Mouse (Mus musculus): Measurements from ENCODE around the gene Ak5. TPM values are rescaled to one million over a fixed set of nuclear protein-coding genes. Genes with fewer than 3 reads are reported as not detected.
A peak's percentile ranks its signal among the peaks of the same experiment; 100 is the strongest.

The Ak5 gene
- polyA plus RNA-seq, 1 experiment from 2014 or later: 0.93 TPM

DNA sequence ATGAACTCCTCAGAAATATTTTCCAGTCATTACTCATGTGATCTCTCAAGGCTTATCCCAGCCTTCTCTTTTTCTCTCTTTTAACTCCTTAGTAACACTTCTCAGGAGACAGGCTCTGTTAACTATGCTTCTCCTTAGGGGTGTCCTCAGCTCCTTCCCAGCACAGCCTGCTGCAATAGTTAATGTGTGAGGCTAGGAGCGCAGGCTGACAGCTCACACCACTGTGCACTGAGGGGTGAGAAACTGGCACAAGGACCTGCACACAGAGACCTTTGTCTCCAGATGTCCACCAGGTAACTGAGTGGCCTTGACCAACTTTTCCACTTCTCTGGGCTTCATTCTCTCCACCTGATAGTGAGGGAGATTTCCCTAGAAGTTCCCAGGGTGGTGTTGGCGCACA lies 170.3 kb downstream of the Ak5 start:
- Histone ChIP-seq H3K27me3 (ENCODE audit: control insufficient read depth, insufficient read depth, low read length) (peaks cover 3% of the 10 kb centered on the region; the same call in 1 of the 2 replicates), H3K36me3 (ENCODE audit: control insufficient read depth, insufficient read depth, low read length) (no peaks in the 10 kb centered on the region), H3K9me3 (ENCODE audit: control insufficient read depth, low read length) (no peaks in the 10 kb centered on the region), H3K4me3 (ENCODE audit: control insufficient read depth in 1 of 2, insufficient read depth in 1 of 2, low read depth in 1 of 2, low read length in 2 of 2) (no peak overlapping the region), H3K27ac (replicated peaks in 1 of 2; ENCODE audit: control insufficient read depth in 1 of 2, insufficient read depth in 1 of 2, low read depth in 2 of 2, low read length in 2 of 2) (no peak overlapping the region), H3K9ac (ENCODE audit: low read length) (no peak overlapping the region), H3K4me2 (ENCODE audit: low read length) (no peak overlapping the region), H3K4me1 (ENCODE audit: control insufficient read depth in 2 of 2, insufficient read depth in 2 of 2, low read length in 2 of 2) (peaks cover 16 to 23% of the 10 kb centered on the region in 2 experiments)
- 81% methylated on average over 2 of the region's 2 CpGs for WGBS
- no peak for ATAC-seq (ENCODE audit: insufficient number of reproducible peaks, insufficient read depth, low FRiP score, low read depth)

DNA sequence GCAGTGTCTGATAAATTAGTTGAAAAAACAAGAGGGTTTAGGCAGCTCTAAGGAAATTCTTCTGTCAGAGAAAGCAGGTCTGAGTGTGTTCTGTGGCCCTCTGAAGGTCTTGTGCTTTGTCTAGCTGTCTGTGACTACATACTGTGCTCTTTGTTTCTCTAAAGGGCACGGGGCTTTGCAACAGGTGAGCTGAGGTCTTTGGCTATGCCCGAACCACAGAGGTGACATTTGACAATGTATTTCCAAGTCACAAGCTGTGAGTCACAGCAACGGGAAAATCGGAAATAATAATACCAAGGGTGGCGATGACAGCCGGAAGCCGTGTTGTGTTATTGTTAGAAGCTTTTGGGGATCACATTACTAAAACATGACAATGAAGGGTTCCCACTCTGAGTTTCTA lies 171.1 kb downstream of the Ak5 start:
- no peaks in the 10 kb centered on the region for H3K9me3 ChIP-seq (ENCODE audit: control insufficient read depth, low read length)
- H3K36me3 ChIP-seq (ENCODE audit: control insufficient read depth, insufficient read depth, low read length): no peaks in the 10 kb centered on the region
- peaks cover 21 to 23% of the 10 kb centered on the region in 2 experiments for H3K4me1 ChIP-seq (ENCODE audit: control insufficient read depth in 2 of 2, insufficient read depth in 2 of 2, low read length in 2 of 2)
- H3K4me2 ChIP-seq (ENCODE audit: low read length): no peak overlapping the region
- no peak overlapping the region for H3K27ac ChIP-seq (replicated peaks in 1 of 2; ENCODE audit: control insufficient read depth in 1 of 2, insufficient read depth in 1 of 2, low read depth in 2 of 2, low read length in 2 of 2)
- no peak overlapping the region for H3K4me3 ChIP-seq (ENCODE audit: control insufficient read depth in 1 of 2, insufficient read depth in 1 of 2, low read depth in 1 of 2, low read length in 2 of 2)
- H3K27me3 ChIP-seq (ENCODE audit: control insufficient read depth, insufficient read depth, low read length): peaks cover 3% of the 10 kb centered on the region; the same call in 1 of the 2 replicates
- H3K9ac ChIP-seq (ENCODE audit: low read length): no peak overlapping the region
- WGBS: 61% methylated on average over 7 of the region's 7 CpGs
- ATAC-seq (ENCODE audit: insufficient number of reproducible peaks, insufficient read depth, low FRiP score, low read depth): no peak

DNA sequence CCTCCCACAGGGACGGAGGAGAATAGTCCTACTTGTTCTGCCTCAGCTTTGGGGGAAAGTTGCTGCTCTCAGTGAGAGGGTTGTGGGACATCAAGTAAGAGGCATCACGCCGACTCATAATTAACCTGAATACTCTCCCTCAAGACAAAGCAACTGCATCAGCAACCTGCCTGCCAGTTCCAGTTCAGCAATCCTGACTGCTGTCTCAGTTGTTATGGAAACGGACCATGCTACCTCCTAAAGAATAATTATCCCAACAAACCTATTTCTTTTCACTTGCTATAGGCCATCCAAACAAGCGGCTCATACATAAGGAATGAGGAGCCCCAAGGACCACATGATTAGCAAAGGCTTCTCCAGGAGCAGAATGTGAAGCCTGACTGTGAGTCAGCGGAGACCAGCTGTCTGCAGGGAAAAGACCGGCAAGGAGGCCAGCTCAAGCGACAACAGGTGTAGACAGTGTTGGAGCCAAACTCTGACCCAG lies 172.7 kb downstream of the Ak5 start:
- ATAC-seq (ENCODE audit: insufficient number of reproducible peaks, insufficient read depth, low FRiP score, low read depth): no peak

DNA sequence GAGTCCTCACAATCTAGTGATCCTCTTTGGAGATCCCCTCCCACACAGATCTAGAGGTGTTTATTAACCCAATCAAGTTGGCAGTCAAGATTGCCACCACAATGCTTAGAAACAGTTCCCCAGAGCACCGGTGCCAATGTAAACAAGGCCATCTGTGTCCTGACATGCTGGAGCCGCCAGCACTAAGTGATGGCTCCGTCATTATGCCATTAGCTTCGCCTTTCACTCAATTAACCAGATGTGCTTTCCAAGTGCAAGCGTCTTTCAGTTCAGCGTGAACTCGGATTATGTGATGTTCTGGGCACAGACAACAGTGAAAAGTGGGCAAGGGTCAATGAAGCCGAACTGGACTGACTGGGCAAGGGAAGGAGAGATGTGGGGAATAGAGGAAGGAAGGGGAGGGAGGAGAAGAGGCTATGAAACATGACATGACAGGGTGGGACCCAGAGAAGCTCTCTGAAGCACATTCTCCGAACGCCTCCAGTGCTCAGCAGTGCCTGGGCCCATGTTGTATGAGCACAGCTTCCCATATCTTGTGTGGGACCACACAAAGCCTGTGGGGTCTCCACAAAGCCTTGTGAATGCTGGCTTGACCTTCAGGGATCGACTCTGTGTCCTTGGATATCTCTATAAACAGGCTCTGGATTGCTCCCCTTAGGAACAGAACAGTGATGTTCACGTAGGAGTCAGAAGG lies 173.3 kb downstream of the Ak5 start:
- H3K4me1 ChIP-seq (ENCODE audit: control insufficient read depth in 2 of 2, insufficient read depth in 2 of 2, low read length in 2 of 2): peaks cover 21 to 23% of the 10 kb centered on the region in 2 experiments
- 47% methylated on average over 12 of the region's 12 CpGs for WGBS
- no peak for ATAC-seq (ENCODE audit: insufficient number of reproducible peaks, insufficient read depth, low FRiP score, low read depth)

More for the DNA sequence above, 172.7 kb downstream of the Ak5 start:
- H3K27ac ChIP-seq (replicated peaks in 1 of 2; ENCODE audit: control insufficient read depth in 1 of 2, insufficient read depth in 1 of 2, low read depth in 2 of 2, low read length in 2 of 2): no peak overlapping the region
- H3K4me1 ChIP-seq (ENCODE audit: control insufficient read depth in 2 of 2, insufficient read depth in 2 of 2, low read length in 2 of 2): peaks cover 21 to 23% of the 10 kb centered on the region in 2 experiments
- H3K9ac ChIP-seq (ENCODE audit: low read length): no peak overlapping the region
- H3K27me3 ChIP-seq (ENCODE audit: control insufficient read depth, insufficient read depth, low read length): peaks cover 3% of the 10 kb centered on the region; the same call in 1 of the 2 replicates
- H3K4me2 ChIP-seq (ENCODE audit: low read length): no peak overlapping the region
- H3K4me3 ChIP-seq (ENCODE audit: control insufficient read depth in 1 of 2, insufficient read depth in 1 of 2, low read depth in 1 of 2, low read length in 2 of 2): no peak overlapping the region
- H3K9me3 ChIP-seq (ENCODE audit: control insufficient read depth, low read length): no peaks in the 10 kb centered on the region
- no peaks in the 10 kb centered on the region for H3K36me3 ChIP-seq (ENCODE audit: control insufficient read depth, insufficient read depth, low read length)
- 81% methylated on average over 8 of the region's 8 CpGs for WGBS

DNA sequence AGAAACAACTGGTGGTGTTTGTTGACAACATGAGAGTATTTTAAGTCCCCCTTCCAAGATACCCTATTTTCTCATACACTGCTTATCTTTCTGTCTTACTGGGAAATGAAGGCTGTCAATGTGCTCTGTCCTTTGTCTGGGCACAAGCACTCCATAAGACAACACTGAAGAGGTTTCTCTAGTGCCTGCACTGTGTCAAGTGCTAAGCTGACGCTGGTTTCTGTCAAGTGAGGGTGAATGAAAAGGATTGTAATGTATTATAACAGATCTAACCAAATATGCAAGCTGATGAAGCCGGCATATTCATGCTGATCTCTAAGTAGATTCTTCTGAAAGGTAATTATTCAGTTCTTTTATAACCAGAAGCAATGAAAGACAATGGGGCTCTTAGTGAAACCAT lies 174.3 kb downstream of the Ak5 start:
- Histone ChIP-seq H3K27ac (replicated peaks in 1 of 2; ENCODE audit: control insufficient read depth in 1 of 2, insufficient read depth in 1 of 2, low read depth in 2 of 2, low read length in 2 of 2) (no peak overlapping the region), H3K4me2 (ENCODE audit: low read length) (peak overlapping the region; percentile 17), H3K36me3 (ENCODE audit: control insufficient read depth, insufficient read depth, low read length) (no peaks in the 10 kb centered on the region), H3K4me1 (ENCODE audit: control insufficient read depth in 2 of 2, insufficient read depth in 2 of 2, low read length in 2 of 2) (peaks cover 23 to 26% of the 10 kb centered on the region in 2 experiments), H3K27me3 (ENCODE audit: control insufficient read depth, insufficient read depth, low read length) (peaks cover 3% of the 10 kb centered on the region; the same call in 1 of the 2 replicates), H3K4me3 (ENCODE audit: control insufficient read depth in 1 of 2, insufficient read depth in 1 of 2, low read depth in 1 of 2, low read length in 2 of 2) (no peak overlapping the region), H3K9me3 (ENCODE audit: control insufficient read depth, low read length) (no peaks in the 10 kb centered on the region), H3K9ac (ENCODE audit: low read length) (no peak overlapping the region)
- ATAC-seq (ENCODE audit: insufficient number of reproducible peaks, insufficient read depth, low FRiP score, low read depth): peak; percentile 57; the same call in 1 of the 2 replicates
- WGBS: 11% methylated on average over 2 of the region's 2 CpGs

More for the DNA sequence above, 173.3 kb downstream of the Ak5 start:
- no peak overlapping the region for H3K9ac ChIP-seq (ENCODE audit: low read length)
- no peak overlapping the region for H3K4me3 ChIP-seq (ENCODE audit: control insufficient read depth in 1 of 2, insufficient read depth in 1 of 2, low read depth in 1 of 2, low read length in 2 of 2)
- no peak overlapping the region for H3K4me2 ChIP-seq (ENCODE audit: low read length)
- no peak overlapping the region for H3K27ac ChIP-seq (replicated peaks in 1 of 2; ENCODE audit: control insufficient read depth in 1 of 2, insufficient read depth in 1 of 2, low read depth in 2 of 2, low read length in 2 of 2)
- H3K36me3 ChIP-seq (ENCODE audit: control insufficient read depth, insufficient read depth, low read length): no peaks in the 10 kb centered on the region
- H3K27me3 ChIP-seq (ENCODE audit: control insufficient read depth, insufficient read depth, low read length): peaks cover 3% of the 10 kb centered on the region; the same call in 1 of the 2 replicates
- H3K9me3 ChIP-seq (ENCODE audit: control insufficient read depth, low read length): no peaks in the 10 kb centered on the region

- Histone ChIP-seq H3K27me3 (ENCODE audit: control insufficient read depth, insufficient read depth, low read length) (peaks cover 3% of the 10 kb centered on the region; the same call in 1 of the 2 replicates), H3K4me2 (ENCODE audit: low read length) (no peak overlapping the region), H3K9ac (ENCODE audit: low read length) (no peak overlapping the region), H3K27ac (replicated peaks in 1 of 2; ENCODE audit: control insufficient read depth in 1 of 2, insufficient read depth in 1 of 2, low read depth in 2 of 2, low read length in 2 of 2) (no peak overlapping the region), H3K9me3 (ENCODE audit: control insufficient read depth, low read length) (no peaks in the 10 kb centered on the region), H3K4me3 (ENCODE audit: control insufficient read depth in 1 of 2, insufficient read depth in 1 of 2, low read depth in 1 of 2, low read length in 2 of 2) (no peak overlapping the region), H3K4me1 (ENCODE audit: control insufficient read depth in 2 of 2, insufficient read depth in 2 of 2, low read length in 2 of 2) (peaks cover 32 to 34% of the 10 kb centered on the region in 2 experiments), H3K36me3 (ENCODE audit: control insufficient read depth, insufficient read depth, low read length) (no peaks in the 10 kb centered on the region)
- ATAC-seq (ENCODE audit: insufficient number of reproducible peaks, insufficient read depth, low FRiP score, low read depth): no peak
- WGBS: 77% methylated on average over 6 of the region's 6 CpGs
These were observed 175.9 kb downstream of the Ak5 start for GRCm38 (mm10) chr3:152492241-152492640.

DNA sequence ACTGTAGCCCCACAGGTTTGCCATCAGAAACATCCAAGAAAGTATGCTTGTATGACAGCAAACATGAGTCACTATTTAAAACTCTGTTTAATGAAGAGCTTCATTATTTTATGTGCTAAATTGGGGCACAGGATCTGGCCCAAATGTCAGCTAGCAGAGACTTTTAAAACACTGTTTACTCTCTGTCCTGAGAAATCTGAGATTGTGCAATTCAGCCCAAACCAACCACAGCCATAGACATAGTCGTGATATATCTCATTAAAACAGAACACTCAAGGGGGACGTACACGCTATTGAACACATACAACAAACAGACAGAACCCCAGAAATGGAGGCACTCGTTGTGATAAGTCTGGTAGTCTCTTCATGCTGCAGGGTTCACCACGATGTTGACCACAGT lies 177.7 kb downstream of the Ak5 start:
- no peak for ATAC-seq (ENCODE audit: insufficient number of reproducible peaks, insufficient read depth, low FRiP score, low read depth)
- Histone ChIP-seq H3K36me3 (ENCODE audit: control insufficient read depth, insufficient read depth, low read length) (no peaks in the 10 kb centered on the region), H3K27ac (replicated peaks in 1 of 2; ENCODE audit: control insufficient read depth in 1 of 2, insufficient read depth in 1 of 2, low read depth in 2 of 2, low read length in 2 of 2) (no peak overlapping the region), H3K9ac (ENCODE audit: low read length) (no peak overlapping the region), H3K4me3 (ENCODE audit: control insufficient read depth in 1 of 2, insufficient read depth in 1 of 2, low read depth in 1 of 2, low read length in 2 of 2) (no peak overlapping the region), H3K27me3 (ENCODE audit: control insufficient read depth, insufficient read depth, low read length) (peaks cover 3% of the 10 kb centered on the region; the same call in 1 of the 2 replicates), H3K4me1 (ENCODE audit: control insufficient read depth in 2 of 2, insufficient read depth in 2 of 2, low read length in 2 of 2) (peaks cover 29 to 31% of the 10 kb centered on the region in 2 experiments), H3K4me2 (ENCODE audit: low read length) (no peak overlapping the region), H3K9me3 (ENCODE audit: control insufficient read depth, low read length) (no peaks in the 10 kb centered on the region)
- WGBS: 88% methylated on average over 5 of the region's 5 CpGs

All from heart, embryonic 14.5 days (tissue).